In genomic region chr8:35136643-35137042, GRCm38 (mm10) we compare ENCODE assay signal across 21 mouse cellular contexts.
DNase-seq lines count a peak whose midpoint lies in the region; ATAC-seq and TF ChIP-seq lines count a peak whose summit lies in the region.
"Had no signal": no experiment of that assay in that cellular context is flagged by ENCODE, and none has a peak within 500 bp of the region (broad histone marks: within the 10 kb centered on the region; RNA-seq: fewer than 3 reads in every experiment).

No protein-coding gene starts in this region.

- H3K4me3 ChIP-seq in bone marrow macrophage, adult 2 months (ENCODE audit: insufficient read depth, low read length), result no peak overlapping the region
- H3K4me3 ChIP-seq in brown adipose tissue, adult 24 weeks (ENCODE audit: insufficient read depth, low read depth, low read length), result no peak overlapping the region
- H3K4me3 ChIP-seq in macrophage (ENCODE audit: inconsistent target), result no peak overlapping the region
- H3K4me3 ChIP-seq in kidney, embryonic 15.5 days (replicated peaks), result no peak overlapping the region
- H3K4me3 ChIP-seq: forebrain, embryonic 10.5 days; forebrain, embryonic 13.5 days; hindbrain, embryonic 12.5 days; hindbrain, embryonic 15.5 days; intestine, embryonic 15.5 days had no signal

- no peak for TF ChIP-seq CTCF in bone marrow macrophage, adult 2 months (IDR thresholded peaks at IDR 0.05; ENCODE audit: low read depth, low read length)

- no peaks in the 10 kb centered on the region for H3K9me3 ChIP-seq in kidney, embryonic 15.5 days (replicated peaks)
- H3K9me3 ChIP-seq: forebrain, embryonic 10.5 days; forebrain, embryonic 13.5 days; hindbrain, embryonic 12.5 days; hindbrain, embryonic 15.5 days; intestine, embryonic 15.5 days had no signal

- H3K27me3 ChIP-seq in kidney, embryonic 15.5 days, result no peaks in the 10 kb centered on the region
- H3K27me3 ChIP-seq: forebrain, embryonic 13.5 days; hindbrain, embryonic 12.5 days; hindbrain, embryonic 15.5 days; intestine, embryonic 15.5 days had no signal

- 6% methylated on average over 3 of the region's 3 CpGs for WGBS in macrophage (ENCODE audit: missing documents)
- WGBS in kidney, embryonic 15.5 days, result 87% methylated on average over 3 of the region's 3 CpGs

- ATAC-seq in monocyte, adult 5-6 weeks (replicated peaks; ENCODE audit: insufficient number of reproducible peaks, low FRiP score, low TSS enrichment, poor library complexity, severe bottlenecking), result 0 out of 2 replicates have a peak, but pooled peaks have one; percentile 13
- ATAC-seq in kidney, embryonic 15.5 days (replicated peaks; ENCODE audit: low FRiP score), result no peak
- ATAC-seq: CD4-positive, CD25-positive, alpha-beta regulatory T cell, adult 4 months; forebrain, embryonic 13.5 days; forebrain, embryonic 16.5 days; intestine, embryonic 15.5 days had no signal

- no peak for DNase-seq in gastrocnemius, postnatal 36 days
- DNase-seq: adrenal gland, adult 8-10 months; adrenal gland, postnatal 25 days; cerebellum, adult 11-12 months; cerebellum, adult 8-10 months; cerebellum, postnatal 10 days; cerebellum, postnatal 36 days; gastrocnemius, postnatal 10 days had no signal

- H3K27ac ChIP-seq in bone marrow macrophage, adult 2 months (ENCODE audit: insufficient read depth, low read depth, low read length), result peak overlapping the region; percentile 96
- 0 out of 2 replicates have a peak overlapping the region, but pooled peaks have one; percentile 43 for H3K27ac ChIP-seq in brown adipose tissue, adult 24 weeks (replicated peaks; ENCODE audit: low read depth, low read length)
- peak overlapping the region; percentile 99 for H3K27ac ChIP-seq in macrophage
- no peak overlapping the region for H3K27ac ChIP-seq in kidney, embryonic 15.5 days
- H3K27ac ChIP-seq: forebrain, embryonic 10.5 days; forebrain, embryonic 13.5 days; hindbrain, embryonic 12.5 days; hindbrain, embryonic 15.5 days; intestine, embryonic 15.5 days had no signal

- no peaks in the 10 kb centered on the region for H3K36me3 ChIP-seq in macrophage (ENCODE audit: inconsistent target)
- no peaks in the 10 kb centered on the region for H3K36me3 ChIP-seq in kidney, embryonic 15.5 days
- H3K36me3 ChIP-seq: forebrain, embryonic 10.5 days; hindbrain, embryonic 12.5 days; hindbrain, embryonic 15.5 days; intestine, embryonic 15.5 days had no signal

- intact Hi-C loops in gastrocnemius, postnatal 36 days (cut with DNase I), result no loop called here

- H3K79me2 ChIP-seq in macrophage (ENCODE audit: inconsistent target), result no peaks in the 10 kb centered on the region

- TF ChIP-seq POLR2A in bone marrow macrophage, adult 2 months (IDR thresholded peaks at IDR 0.05; ENCODE audit: borderline replicate concordance, low read depth, low read length), result no peak

- H3K4me1 ChIP-seq in bone marrow macrophage, adult 2 months (ENCODE audit: control insufficient read depth, insufficient read depth, low read length), result peaks cover 35% of the 10 kb centered on the region
- H3K4me1 ChIP-seq in brown adipose tissue, adult 24 weeks (ENCODE audit: control insufficient read depth, insufficient read depth, insufficient read length, low read length), result no peaks in the 10 kb centered on the region
- no peaks in the 10 kb centered on the region for H3K4me1 ChIP-seq in kidney, embryonic 15.5 days
- H3K4me1 ChIP-seq: forebrain, embryonic 10.5 days; forebrain, embryonic 13.5 days; hindbrain, embryonic 12.5 days; hindbrain, embryonic 15.5 days; intestine, embryonic 15.5 days had no signal

- no peak overlapping the region for H3K9ac ChIP-seq in kidney, embryonic 15.5 days
- H3K9ac ChIP-seq: forebrain, embryonic 13.5 days; hindbrain, embryonic 12.5 days; hindbrain, embryonic 15.5 days; intestine, embryonic 15.5 days had no signal

- H3K4me2 ChIP-seq in kidney, embryonic 15.5 days, result no peak overlapping the region
- H3K4me2 ChIP-seq: forebrain, embryonic 13.5 days; heart, embryonic 11.5 days; hindbrain, embryonic 12.5 days; hindbrain, embryonic 15.5 days; intestine, embryonic 15.5 days had no signal
